Mouse (Mus musculus) adipocyte (in vitro differentiated cells): ENCODE measurements around the gene Tas2r134.

ENCODE experiments used
- DNase-seq: peaks from one replicate; pipeline ENCODE4 v3.0.0-alpha.2; 2016; ENCODE audit warnings: low spot score

Gene Tas2r134

GRCm38 (mm10) chr2:51652086-51652485 lies 24.8 kb downstream of the Tas2r134 start:
- no peak for DNase-seq

GRCm38 (mm10) chr2:51657684-51658083 lies 30.4 kb downstream of the Tas2r134 start:
- DNase-seq: no peak

GRCm38 (mm10) chr2:51658288-51658687 lies 31.0 kb downstream of the Tas2r134 start:
- no peak for DNase-seq

DNA sequence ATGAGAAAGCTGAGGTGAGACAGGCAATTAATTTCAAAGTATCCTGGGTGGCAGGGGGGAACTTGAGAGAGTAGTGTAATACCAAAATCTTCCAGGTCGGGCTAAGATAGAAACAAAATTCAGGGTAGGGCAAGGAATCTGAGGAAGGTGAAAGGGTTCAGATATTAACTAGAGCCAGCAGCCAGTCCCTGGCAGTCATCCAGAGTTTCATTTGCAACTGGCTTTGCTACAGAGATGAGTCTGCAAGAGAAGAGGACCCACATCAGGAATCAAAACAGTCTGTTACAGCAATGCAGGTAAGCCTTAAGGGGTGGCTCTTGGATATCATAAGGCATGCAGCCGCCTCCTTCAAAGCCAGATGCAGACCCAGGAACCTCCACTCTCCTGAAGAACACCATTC lies 47.0 kb downstream of the Tas2r134 start:
- peak; percentile 46 for DNase-seq
